Mouse (Mus musculus): Measurements from ENCODE around the gene Fbxl16. TPM values are rescaled to one million over a fixed set of nuclear protein-coding genes. Genes with fewer than 3 reads are reported as not detected.
A peak's percentile ranks its signal among the peaks of the same experiment; 100 is the strongest.

Gene Fbxl16
- total and polyA plus RNA-seq, 3 experiments = 0.01 to 0.05 TPM; not detected in 1

- H3K36me3 ChIP-seq (replicated peaks) = peaks cover 40% of the 10 kb centered on the region
- H3K27me3 ChIP-seq (ENCODE audit: insufficient read depth, low read length) = peaks cover 12% of the 10 kb centered on the region
- peak; percentile 63 for ATAC-seq (ENCODE audit: extremely low read depth, insufficient number of reproducible peaks, low FRiP score, poor library complexity, severe bottlenecking)
- TF ChIP-seq TAL1 (conservative IDR thresholded peaks at IDR 0.05; ENCODE audit: low read depth, low read length) (no peak), CTCF (IDR thresholded peaks at IDR 0.05; ENCODE audit: low read depth, low read length) (peak; percentile 84), GATA1 (IDR thresholded peaks at IDR 0.05; ENCODE audit: borderline replicate concordance, low read length) (no peak), POLR2AphosphoS5 (IDR thresholded peaks at IDR 0.05; ENCODE audit: insufficient replicate concordance, low read depth, low read length) (no peak), GATA2 (IDR thresholded peaks at IDR 0.05; ENCODE audit: borderline replicate concordance, low read depth, low read length) (no peak)
- peaks cover 25% of the 10 kb centered on the region for H3K4me1 ChIP-seq (ENCODE audit: insufficient read depth, low read depth, low read length)
- no peaks in the 10 kb centered on the region for H3K9me3 ChIP-seq (replicated peaks)
- peak within 1 kb of the TSS; percentile 89 for H3K4me3 ChIP-seq (ENCODE audit: low read depth, low read length)
- DNase-seq (ENCODE audit: low spot score) = peak; percentile 67
Observed at GRCm38 (mm10) chr17:25773549-25774120, 35.2 kb upstream of the Fbxl16 start, which contains the start of gene Narfl. Gene Narfl, plus strand, starts transcription at chr17:25773776.

GRCm38 (mm10) chr17:25775318-25776062 lies 33.4 kb upstream of the Fbxl16 start:
- no peak for TF ChIP-seq CTCF (IDR thresholded peaks at IDR 0.05; ENCODE audit: low read depth, low read length)
- no peak for TF ChIP-seq GATA2 (IDR thresholded peaks at IDR 0.05; ENCODE audit: borderline replicate concordance, low read depth, low read length)
- TF ChIP-seq GATA1 (IDR thresholded peaks at IDR 0.05; ENCODE audit: borderline replicate concordance, low read length) = no peak
- Histone ChIP-seq H3K27me3 (ENCODE audit: insufficient read depth, low read length) (peaks cover 2% of the 10 kb centered on the region), H3K4me3 (ENCODE audit: low read depth, low read length) (peak overlapping the region; percentile 33; the same call in 1 of the 2 replicates), H3K4me1 (ENCODE audit: insufficient read depth, low read depth, low read length) (peaks cover 25% of the 10 kb centered on the region), H3K9me3 (replicated peaks) (no peaks in the 10 kb centered on the region), H3K36me3 (replicated peaks) (peaks cover 58% of the 10 kb centered on the region)
- ATAC-seq (ENCODE audit: extremely low read depth, insufficient number of reproducible peaks, low FRiP score, poor library complexity, severe bottlenecking) = no peak
- DNase-seq (ENCODE audit: low spot score) = no peak

DNA sequence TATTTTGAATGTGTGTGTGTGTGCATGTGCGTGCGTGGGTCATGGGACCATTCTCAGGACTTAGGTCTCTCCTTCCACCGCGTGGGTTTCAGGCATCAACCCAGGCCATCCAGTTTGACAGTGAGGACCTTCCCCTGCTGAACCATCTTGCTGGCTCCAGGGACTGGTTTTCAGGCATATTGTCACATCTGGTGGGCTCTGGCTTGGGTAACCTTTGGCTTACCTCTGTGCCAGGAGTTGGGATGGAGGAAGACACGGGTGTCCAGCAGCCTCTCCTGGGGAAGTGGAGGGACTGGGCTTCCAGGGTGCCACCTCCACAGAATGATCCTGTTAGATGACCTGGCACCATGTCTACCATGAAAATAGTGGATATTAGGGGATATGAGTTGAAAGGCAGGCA lies 30.9 kb upstream of the Fbxl16 start:
- H3K36me3 ChIP-seq (replicated peaks) = peaks cover 83% of the 10 kb centered on the region
- H3K27me3 ChIP-seq (ENCODE audit: insufficient read depth, low read length) = no peaks in the 10 kb centered on the region
- H3K9me3 ChIP-seq (replicated peaks) = no peaks in the 10 kb centered on the region
- DNase-seq (ENCODE audit: low spot score) (no peak), ATAC-seq (ENCODE audit: extremely low read depth, insufficient number of reproducible peaks, low FRiP score, poor library complexity, severe bottlenecking) (no peak)
- no peak overlapping the region for H3K4me3 ChIP-seq (ENCODE audit: low read depth, low read length)
- H3K4me1 ChIP-seq (ENCODE audit: insufficient read depth, low read depth, low read length) = peaks cover 25% of the 10 kb centered on the region
- TF ChIP-seq GATA1 (IDR thresholded peaks at IDR 0.05; ENCODE audit: borderline replicate concordance, low read length) (no peak), CTCF (IDR thresholded peaks at IDR 0.05; ENCODE audit: low read depth, low read length) (no peak), TAL1 (conservative IDR thresholded peaks at IDR 0.05; ENCODE audit: low read depth, low read length) (no peak), POLR2AphosphoS5 (IDR thresholded peaks at IDR 0.05; ENCODE audit: insufficient replicate concordance, low read depth, low read length) (no peak), GATA2 (IDR thresholded peaks at IDR 0.05; ENCODE audit: borderline replicate concordance, low read depth, low read length) (no peak)

DNA sequence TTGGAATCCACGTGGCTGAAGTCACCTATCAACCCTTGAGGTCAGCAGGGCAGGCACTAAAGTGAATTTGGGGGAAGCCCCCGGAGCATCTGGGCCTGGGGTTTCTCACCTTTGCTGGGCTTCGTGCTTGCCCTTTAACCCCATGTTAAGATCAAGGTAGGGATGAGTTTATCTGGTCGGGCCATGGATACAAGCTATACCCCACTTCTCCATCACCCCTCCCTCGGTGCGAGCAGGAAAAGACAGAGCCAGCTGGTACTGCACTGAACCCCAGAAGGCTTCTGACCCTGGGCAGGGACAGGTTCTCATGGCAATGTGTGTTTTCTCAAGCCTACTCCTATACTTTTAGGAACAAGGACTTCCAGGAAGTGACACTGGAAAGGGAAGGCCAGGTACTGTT lies 27.5 kb upstream of the Fbxl16 start:
- no peak for DNase-seq (ENCODE audit: low spot score)
- TF ChIP-seq CTCF (IDR thresholded peaks at IDR 0.05; ENCODE audit: low read depth, low read length) = no peak
- no peak for TF ChIP-seq POLR2AphosphoS5 (IDR thresholded peaks at IDR 0.05; ENCODE audit: insufficient replicate concordance, low read depth, low read length)
- no peak for TF ChIP-seq GATA2 (IDR thresholded peaks at IDR 0.05; ENCODE audit: borderline replicate concordance, low read depth, low read length)
- no peak for TF ChIP-seq GATA1 (IDR thresholded peaks at IDR 0.05; ENCODE audit: borderline replicate concordance, low read length)
- TF ChIP-seq TAL1 (conservative IDR thresholded peaks at IDR 0.05; ENCODE audit: low read depth, low read length) = no peak
- ATAC-seq (ENCODE audit: extremely low read depth, insufficient number of reproducible peaks, low FRiP score, poor library complexity, severe bottlenecking) = no peak
- Histone ChIP-seq H3K9me3 (replicated peaks) (no peaks in the 10 kb centered on the region), H3K27me3 (ENCODE audit: insufficient read depth, low read length) (no peaks in the 10 kb centered on the region), H3K36me3 (replicated peaks) (peaks cover 85% of the 10 kb centered on the region), H3K4me1 (ENCODE audit: insufficient read depth, low read depth, low read length) (peaks cover 29% of the 10 kb centered on the region), H3K4me3 (ENCODE audit: low read depth, low read length) (no peak overlapping the region)

DNA sequence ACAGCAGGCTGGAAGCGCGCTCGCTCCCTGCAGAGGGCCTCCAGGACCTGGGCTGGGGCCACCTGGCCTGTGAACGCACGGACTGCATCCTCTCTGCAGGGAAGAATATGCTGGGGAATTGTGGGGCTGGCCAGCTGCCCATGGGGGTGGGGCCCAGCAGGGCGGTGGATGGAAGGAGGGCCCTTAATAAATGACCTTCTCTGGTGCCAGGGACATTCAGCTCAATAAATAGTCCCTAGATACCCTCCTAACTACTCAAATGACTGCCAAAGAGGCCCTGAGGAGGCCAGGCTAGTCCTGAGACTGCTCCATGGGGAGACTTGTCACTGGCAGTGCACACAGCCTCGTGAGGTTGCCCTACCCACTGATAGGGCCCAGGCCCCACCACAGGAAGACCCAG lies 25.8 kb upstream of the Fbxl16 start:
- DNase-seq (ENCODE audit: low spot score) (no peak), ATAC-seq (ENCODE audit: extremely low read depth, insufficient number of reproducible peaks, low FRiP score, poor library complexity, severe bottlenecking) (no peak)
- no peaks in the 10 kb centered on the region for H3K9me3 ChIP-seq (replicated peaks)
- H3K4me1 ChIP-seq (ENCODE audit: insufficient read depth, low read depth, low read length) = peaks cover 33% of the 10 kb centered on the region
- TF ChIP-seq GATA2 (IDR thresholded peaks at IDR 0.05; ENCODE audit: borderline replicate concordance, low read depth, low read length) (no peak), TAL1 (conservative IDR thresholded peaks at IDR 0.05; ENCODE audit: low read depth, low read length) (no peak), CTCF (IDR thresholded peaks at IDR 0.05; ENCODE audit: low read depth, low read length) (no peak), POLR2AphosphoS5 (IDR thresholded peaks at IDR 0.05; ENCODE audit: insufficient replicate concordance, low read depth, low read length) (no peak), GATA1 (IDR thresholded peaks at IDR 0.05; ENCODE audit: borderline replicate concordance, low read length) (no peak)
- peaks cover 85% of the 10 kb centered on the region for H3K36me3 ChIP-seq (replicated peaks)
- H3K4me3 ChIP-seq (ENCODE audit: low read depth, low read length) = no peak overlapping the region
- no peaks in the 10 kb centered on the region for H3K27me3 ChIP-seq (ENCODE audit: insufficient read depth, low read length)

GRCm38 (mm10) chr17:25783861-25784574 lies 24.9 kb upstream of the Fbxl16 start:
- H3K27me3 ChIP-seq (ENCODE audit: insufficient read depth, low read length) = no peaks in the 10 kb centered on the region
- H3K9me3 ChIP-seq (replicated peaks) = no peaks in the 10 kb centered on the region
- H3K36me3 ChIP-seq (replicated peaks) = peaks cover 85% of the 10 kb centered on the region
- peak overlapping the region; percentile 79; the same call in 1 of the 2 replicates for H3K4me3 ChIP-seq (ENCODE audit: low read depth, low read length)
- DNase-seq (ENCODE audit: low spot score) (no peak), ATAC-seq (ENCODE audit: extremely low read depth, insufficient number of reproducible peaks, low FRiP score, poor library complexity, severe bottlenecking) (no peak)
- peaks cover 37% of the 10 kb centered on the region for H3K4me1 ChIP-seq (ENCODE audit: insufficient read depth, low read depth, low read length)
- TF ChIP-seq GATA1 (IDR thresholded peaks at IDR 0.05; ENCODE audit: borderline replicate concordance, low read length) = no peak
- no peak; the same call in 1 of the 2 replicates for TF ChIP-seq POLR2AphosphoS5 (IDR thresholded peaks at IDR 0.05; ENCODE audit: insufficient replicate concordance, low read depth, low read length)
- TF ChIP-seq GATA2 (IDR thresholded peaks at IDR 0.05; ENCODE audit: borderline replicate concordance, low read depth, low read length) = no peak
- no peak for TF ChIP-seq CTCF (IDR thresholded peaks at IDR 0.05; ENCODE audit: low read depth, low read length)
- no peak for TF ChIP-seq TAL1 (conservative IDR thresholded peaks at IDR 0.05; ENCODE audit: low read depth, low read length)
